Mouse (Mus musculus): ENCODE data around the gene Rcn1. TPM values are rescaled to one million over a fixed set of nuclear protein-coding genes. Genes with fewer than 3 reads are reported as not detected.

The Rcn1 gene
- total RNA-seq, 2 experiments from 2014 or later = 21.5 to 23.6 TPM

- intact Hi-C loops (cut with DNase I) = loop anchor here (10.0 kb wide), 1 partner anchor 583 kb away; the partner anchor contains the start of gene Qser1
- no peak for DNase-seq
These were observed 1.5 kb downstream of the Rcn1 start for GRCm38 (mm10) chr2:105397446-105398211.

DNA sequence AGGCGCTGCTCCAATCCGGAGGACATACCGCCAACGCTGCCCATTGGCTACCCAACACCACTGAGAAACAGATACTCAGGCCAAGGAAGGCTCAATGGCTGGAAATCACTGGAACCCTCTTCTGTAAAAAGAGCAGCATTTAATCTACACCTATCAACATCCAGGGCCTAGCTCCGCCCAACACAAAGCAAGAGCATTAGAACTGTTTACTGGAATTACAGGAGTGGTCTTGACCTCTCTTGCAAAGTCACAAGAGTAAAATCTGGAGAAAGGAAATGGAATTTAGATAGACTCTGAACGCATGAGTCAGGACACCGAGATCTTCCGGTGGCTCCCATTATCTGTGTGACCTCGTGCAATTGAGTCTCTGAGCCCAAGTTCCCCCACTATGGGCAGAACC, 3.1 kb downstream of the Rcn1 start:
- DNase-seq = no peak
- intact Hi-C loops (cut with DNase I) = loop anchor here (10.0 kb wide), 1 partner anchor 581 kb away; the partner anchor contains the start of gene Qser1

DNA sequence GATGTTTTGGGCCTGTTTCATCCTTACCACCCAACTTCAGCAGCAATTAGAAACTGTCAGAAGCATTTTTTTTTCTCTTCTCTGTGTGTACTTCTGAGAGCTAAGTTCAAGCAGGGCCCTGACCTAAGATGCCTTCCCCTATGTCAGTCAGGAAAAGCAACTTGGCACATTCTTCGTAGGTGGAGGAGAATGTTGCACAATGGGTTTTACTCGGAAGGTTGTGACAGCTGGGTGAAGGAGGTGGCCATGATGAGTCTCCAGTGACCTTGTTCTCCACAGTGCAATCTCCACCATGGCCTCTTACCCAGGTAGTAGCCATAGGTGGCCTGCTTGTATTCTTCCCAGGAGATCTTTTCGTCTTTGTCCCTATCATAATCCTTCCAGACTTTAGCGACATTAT, 4.7 kb downstream of the Rcn1 start:
- intact Hi-C loops (cut with DNase I) = loop anchor here (10.0 kb wide), 1 partner anchor 580 kb away; the partner anchor contains the start of gene Qser1

GRCm38 (mm10) chr2:105392514-105392913, 6.6 kb downstream of the Rcn1 start:
- no peak for DNase-seq
- intact Hi-C loops (cut with DNase I) = loop anchor here (10.0 kb wide), 1 partner anchor 578 kb away; the partner anchor contains the start of gene Qser1

More for the DNA sequence above, 4.7 kb downstream of the Rcn1 start:
- DNase-seq = no peak

DNA sequence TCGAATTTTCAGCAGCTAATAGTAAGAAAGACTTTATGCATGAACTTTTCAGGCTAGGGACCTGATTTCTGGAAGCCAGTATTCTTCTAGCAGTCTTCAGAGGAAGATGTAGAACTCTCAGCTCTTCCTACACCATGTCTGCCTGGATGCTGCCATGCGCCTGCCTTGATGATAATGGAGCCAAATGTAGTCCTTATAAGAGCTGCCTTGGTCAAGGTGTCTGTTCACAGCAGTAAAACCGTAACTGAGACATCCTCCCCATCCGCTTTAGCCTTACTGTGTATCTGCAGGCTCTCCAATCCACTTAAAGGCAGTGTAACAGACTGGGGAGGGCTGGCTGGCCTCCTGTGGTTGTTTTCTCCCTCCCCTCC, 7.7 kb downstream of the Rcn1 start:
- intact Hi-C loops (cut with DNase I) = loop anchor here (10.0 kb wide), 1 partner anchor 577 kb away; the partner anchor contains the start of gene Qser1
- DNase-seq = no peak

- no peak for DNase-seq
- intact Hi-C loops (cut with DNase I) = loop anchor here (10.0 kb wide), 1 partner anchor 576 kb away; the partner anchor contains the start of gene Qser1
These were observed 8.3 kb downstream of the Rcn1 start for GRCm38 (mm10) chr2:105390653-105391413.

DNA sequence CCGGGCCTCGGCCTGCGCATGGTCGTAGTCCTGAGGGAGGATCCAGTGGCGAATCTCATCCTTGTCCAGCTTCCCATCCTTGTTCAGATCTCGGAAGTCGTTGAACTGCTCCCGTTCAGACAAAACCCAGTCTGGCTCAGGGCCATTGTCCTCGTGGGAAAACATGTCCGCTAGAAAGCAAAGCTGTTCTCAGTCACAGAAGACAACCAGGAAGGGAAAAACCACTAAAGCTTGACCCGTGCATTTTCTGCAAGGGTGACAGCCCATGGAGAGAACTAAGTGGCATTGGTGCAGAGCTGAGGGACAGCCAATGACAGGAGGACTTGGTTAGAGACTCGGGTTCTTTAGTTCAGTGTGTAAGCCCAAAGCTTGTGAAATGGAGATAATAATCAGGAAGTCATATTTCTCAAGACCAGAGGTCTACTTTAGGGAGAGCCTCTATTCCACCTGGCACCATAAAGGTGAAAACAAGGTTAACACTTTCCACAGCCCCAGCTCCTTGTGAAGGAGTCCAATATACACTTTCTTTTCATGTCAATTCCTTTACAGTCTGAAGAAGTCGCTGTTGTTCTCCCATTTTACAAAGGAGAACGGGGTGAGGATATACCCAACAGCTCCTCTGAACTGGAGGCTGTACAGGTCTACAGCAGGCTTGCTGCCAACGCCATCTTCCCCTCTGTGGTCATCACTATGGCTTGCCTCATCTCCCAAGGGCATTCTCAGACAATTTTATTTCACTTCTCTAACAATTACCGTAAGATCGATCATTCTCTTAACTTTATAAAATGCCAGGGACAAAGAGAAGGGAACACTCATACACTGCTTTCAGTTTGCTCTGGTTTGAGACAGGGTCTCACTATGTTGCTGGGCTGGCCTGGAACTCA, 9.9 kb downstream of the Rcn1 start:
- DNase-seq = no peak
- intact Hi-C loops (cut with DNase I) = no loop called here

DNA sequence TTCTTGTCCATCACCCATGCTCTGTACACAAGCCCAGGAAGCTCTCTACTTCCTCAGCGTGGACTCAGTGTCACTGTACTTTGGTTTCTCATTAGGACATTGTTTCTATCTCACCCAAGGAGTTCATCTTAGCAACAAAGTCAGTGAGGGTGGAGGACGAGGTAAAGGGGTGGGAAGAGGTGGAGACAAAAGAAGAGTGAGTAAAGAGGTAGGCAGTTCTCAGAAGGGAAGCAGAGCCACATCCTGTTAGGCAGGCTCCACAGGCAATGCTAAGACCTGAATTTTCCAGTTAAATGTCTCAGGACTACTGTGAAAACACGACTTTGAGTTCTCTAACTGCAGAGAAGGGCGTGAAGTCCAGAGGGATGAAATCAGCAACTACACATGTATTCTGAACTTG, 12.7 kb downstream of the Rcn1 start:
- intact Hi-C loops (cut with DNase I) = no loop called here
- no peak for DNase-seq

DNA sequence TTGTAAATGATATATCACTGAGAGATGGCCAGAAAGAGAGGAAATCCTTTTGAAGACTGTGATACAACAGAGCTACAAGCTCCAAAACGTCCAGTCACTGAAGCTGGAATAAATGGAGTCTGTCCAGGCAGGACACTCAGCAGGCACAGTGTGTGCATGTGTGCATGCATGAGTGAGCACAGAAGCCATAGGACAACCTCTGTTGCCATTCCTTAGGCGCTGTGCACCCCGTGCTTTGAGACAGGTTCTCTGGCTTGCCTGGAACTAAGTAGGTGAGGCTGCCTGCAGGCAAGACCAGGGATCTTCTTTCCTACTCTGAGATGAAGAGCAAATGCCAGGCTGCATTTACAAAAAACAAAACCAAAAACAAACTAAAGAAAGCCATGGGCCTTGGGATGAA, 14.1 kb downstream of the Rcn1 start:
- intact Hi-C loops (cut with DNase I) = no loop called here

GRCm38 (mm10) chr2:105383063-105383462, 16.1 kb downstream of the Rcn1 start:
- intact Hi-C loops (cut with DNase I) = no loop called here
- DNase-seq = no peak

More for the DNA sequence above, 14.1 kb downstream of the Rcn1 start:
- DNase-seq = no peak

DNA sequence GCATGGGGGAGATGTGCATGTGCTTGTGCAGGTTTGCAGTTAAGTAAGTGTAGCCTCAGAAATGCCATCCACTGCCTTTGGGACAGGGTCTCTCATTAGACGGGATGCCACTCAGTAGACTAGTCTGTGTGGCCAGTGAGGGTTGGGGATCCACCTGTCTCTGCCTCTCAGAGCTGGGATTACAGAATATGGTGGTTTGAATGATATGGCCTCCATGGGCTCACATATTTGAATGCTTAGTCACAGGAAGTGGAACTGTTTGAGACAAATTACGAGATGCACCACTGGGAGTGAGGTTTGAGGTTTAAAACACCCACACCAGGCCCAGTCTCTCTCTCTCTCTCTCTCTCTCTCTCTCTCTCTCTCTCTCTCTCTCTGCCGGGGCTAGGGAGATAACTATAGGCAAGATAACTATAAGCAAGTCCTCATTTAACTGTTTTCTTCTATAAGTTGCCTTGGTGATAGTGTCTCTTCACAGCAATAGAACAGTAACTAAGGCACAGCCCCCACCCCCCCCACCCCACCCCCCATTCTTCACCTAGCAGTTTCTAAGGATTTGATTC, 18.3 kb downstream of the Rcn1 start:
- intact Hi-C loops (cut with DNase I) = no loop called here

DNA sequence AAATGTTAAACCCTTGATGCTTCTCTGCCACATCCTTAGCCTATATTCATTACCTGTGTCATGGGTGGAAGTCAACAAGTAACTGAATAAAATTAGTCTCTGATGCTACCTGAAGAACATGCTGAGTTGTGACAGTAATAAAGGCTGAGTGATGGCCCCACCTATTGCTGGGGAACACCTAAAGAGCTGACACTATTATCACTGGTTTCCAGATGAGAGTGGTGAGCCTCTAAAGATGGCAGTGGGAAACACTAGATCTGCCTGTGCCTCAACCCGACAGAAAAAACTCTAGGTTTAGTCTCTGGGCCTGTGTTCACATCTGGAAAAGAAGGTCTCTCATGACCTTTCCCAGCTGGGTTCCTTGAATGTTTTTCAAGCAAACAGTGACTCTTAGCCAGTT, 19.4 kb downstream of the Rcn1 start:
- no peak for DNase-seq
- intact Hi-C loops (cut with DNase I) = no loop called here

More for the DNA sequence above, 18.3 kb downstream of the Rcn1 start:
- no peak for DNase-seq

GRCm38 (mm10) chr2:105375705-105376104, 23.4 kb downstream of the Rcn1 start:
- intact Hi-C loops (cut with DNase I) = no loop called here
- no peak for DNase-seq

DNA sequence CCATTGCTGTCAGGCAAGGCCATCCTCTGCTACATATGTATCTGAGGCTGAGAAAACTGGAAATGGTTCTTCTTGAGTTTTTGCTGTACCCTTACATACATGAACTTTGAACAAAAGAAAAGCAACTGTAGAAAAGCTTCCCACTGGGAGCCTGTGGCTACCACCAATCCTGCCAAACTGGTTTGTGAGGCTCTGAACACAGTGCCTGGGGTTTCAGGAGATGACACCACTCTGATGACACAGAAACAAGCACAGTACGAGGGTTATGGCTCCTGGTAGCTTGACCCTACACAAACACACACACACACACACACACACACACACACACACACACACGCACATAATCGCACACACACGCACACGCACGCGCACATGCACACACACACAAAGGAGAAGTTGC, 23.9 kb downstream of the Rcn1 start:
- no peak for DNase-seq
- intact Hi-C loops (cut with DNase I) = no loop called here

DNA sequence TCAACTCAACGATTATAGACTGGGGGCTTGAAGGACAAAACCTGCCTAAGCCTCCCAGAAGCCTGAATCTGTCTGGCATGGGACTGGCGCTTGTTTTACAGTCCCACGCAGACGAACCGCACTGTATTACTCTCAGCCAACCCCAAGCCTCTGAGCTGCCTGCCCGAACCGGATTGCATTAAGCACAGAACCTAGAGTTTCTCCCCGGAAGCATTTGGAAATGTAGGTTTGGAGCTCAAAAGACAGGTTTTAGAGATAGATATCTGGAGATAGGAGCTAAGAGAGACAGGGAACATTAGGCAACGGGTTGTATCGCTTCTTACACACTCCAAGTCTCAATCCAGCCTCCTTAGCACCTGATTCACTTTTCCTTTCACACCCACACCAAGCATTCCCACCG, 25.5 kb downstream of the Rcn1 start:
- intact Hi-C loops (cut with DNase I) = no loop called here
- DNase-seq = no peak

GRCm38 (mm10) chr2:105372727-105373126, 26.4 kb downstream of the Rcn1 start:
- DNase-seq = no peak
- intact Hi-C loops (cut with DNase I) = no loop called here

- no peak for DNase-seq
- intact Hi-C loops (cut with DNase I) = no loop called here
These were observed 27.0 kb downstream of the Rcn1 start for GRCm38 (mm10) chr2:105372156-105372555.

GRCm38 (mm10) chr2:105370698-105371097, 28.4 kb downstream of the Rcn1 start:
- no peak for DNase-seq
- intact Hi-C loops (cut with DNase I) = no loop called here

DNA sequence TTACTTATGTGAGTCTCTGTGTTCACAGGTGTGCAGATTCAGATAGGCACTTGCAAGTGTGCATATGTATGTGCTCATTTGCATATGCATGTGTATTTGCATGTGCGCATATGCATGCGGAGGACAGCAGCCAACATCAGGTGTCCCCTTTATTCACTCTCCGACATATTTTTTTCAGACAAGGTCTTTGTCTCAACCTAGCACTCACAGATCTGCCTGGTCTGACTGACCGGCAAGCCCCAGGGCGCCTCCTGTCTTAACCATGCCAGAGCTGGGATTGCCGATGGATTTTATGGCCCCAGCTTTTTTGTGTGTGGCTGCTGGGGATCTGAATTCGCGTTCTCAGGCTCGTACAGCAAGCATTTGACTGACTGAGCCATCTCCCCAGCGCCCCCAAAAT, 28.9 kb downstream of the Rcn1 start:
- no peak for DNase-seq
- intact Hi-C loops (cut with DNase I) = no loop called here

- no peak for DNase-seq
- intact Hi-C loops (cut with DNase I) = loop anchor here (2.0 kb wide), 1 partner anchor 61 kb away; no protein-coding TSS in a partner anchor
These were observed 31.5 kb downstream of the Rcn1 start for GRCm38 (mm10) chr2:105367623-105368022.

Data from heart, postnatal 36 days (tissue).